Mouse (Mus musculus) forebrain, embryonic 16.5 days (tissue): Measurements from ENCODE around the gene Enox1. TPM values are rescaled to one million over a fixed set of nuclear protein-coding genes. Genes with fewer than 3 reads are reported as not detected.

ENCODE experiments used
- ATAC-seq: fragments of 200-750 bp; cut with Nextera tagmentation; 2 replicates; pipeline ENCODE4 v1.8.0; 2017; ENCODE audit warnings: mild to moderate bottlenecking, moderate library complexity
- H3K27ac ChIP-seq: fragments of 300-500 bp; sonication (generic); 2 replicates; pipeline ENCODE4 v1.5.1; 2014; ENCODE audit warnings: low read length, control low read depth
- H3K27me3 ChIP-seq: fragments of 300-500 bp; sonication (generic); replicated peaks from 2 replicates; pipeline ENCODE4 v1.6.1; 2014; ENCODE audit warnings: low read length; ENCODE audit not compliant: control insufficient read depth, insufficient read depth
- H3K36me3 ChIP-seq: fragments of 300-500 bp; sonication (generic); 2 replicates; pipeline ENCODE4 v1.6.1; 2014; ENCODE audit not compliant: control insufficient read depth, insufficient read depth
- H3K4me1 ChIP-seq: fragments of 300-500 bp; sonication (generic); replicated peaks from 2 replicates; pipeline ENCODE4 v1.6.1; 2014; ENCODE audit warnings: low read length; ENCODE audit not compliant: control insufficient read depth, insufficient read depth
- H3K4me2 ChIP-seq: fragments of 300-500 bp; sonication (generic); 2 replicates; pipeline ENCODE4 v1.6.1; 2014; ENCODE audit warnings: mild to moderate bottlenecking, low read length, control low read depth
- H3K4me3 ChIP-seq: fragments of 300-500 bp; sonication (generic); replicated peaks from 2 replicates; pipeline ENCODE4 v1.5.1; 2014; ENCODE audit warnings: mild to moderate bottlenecking, low read length, control low read depth
- H3K9ac ChIP-seq: fragments of 300-500 bp; sonication (generic); replicated peaks from 2 replicates; pipeline ENCODE4 v1.6.1; 2014; ENCODE audit warnings: low read depth, low read length, control low read depth
- H3K9me3 ChIP-seq: fragments of 300-500 bp; sonication (generic); 2 replicates; pipeline ENCODE4 v1.6.1; 2016; ENCODE audit warnings: low read length; ENCODE audit not compliant: control insufficient read depth
- WGBS: fragments of 180-500 bp; shearing (Covaris S2); extraction: QIAGEN DNeasy Blood & Tissue Kit; methylation state at CpG from one replicate; pipeline ENCODE4 v1.1.7; 2014; 5-methylcytosine and 5-hydroxymethylcytosine counted together
- polyA plus RNA-seq: library from polyadenylated mRNA; unstranded; fragments of >200 nt; fragmentation: Nextera tagmentation; extraction: Ambion mirVana; gene quantifications from 2 replicates; pipeline ENCODE4 v1.2.1, GENCODE M21; 2015

Gene Enox1
- polyA plus RNA-seq, 1 experiment from 2014 or later: 64.4 TPM

- H3K4me3 ChIP-seq: no peak overlapping the region
- no peaks in the 10 kb centered on the region for H3K27me3 ChIP-seq
- H3K9ac ChIP-seq: no peak overlapping the region
- ATAC-seq: peak; percentile 79
- no peaks in the 10 kb centered on the region for H3K9me3 ChIP-seq
- H3K4me1 ChIP-seq: peaks cover 39% of the 10 kb centered on the region
- no peak overlapping the region for H3K4me2 ChIP-seq
- 31% methylated on average over 2 of the region's 2 CpGs for whole genome bisulfite sequencing
- H3K36me3 ChIP-seq: no peaks in the 10 kb centered on the region
- H3K27ac ChIP-seq: peak overlapping the region; percentile 41
Measured at GRCm38 (mm10) chr14:77639586-77639985, 483.0 kb downstream of the Enox1 start.

- ATAC-seq: peak; percentile 51
- H3K27ac ChIP-seq: no peak overlapping the region
Measured at GRCm38 (mm10) chr14:77642314-77642713, 485.8 kb downstream of the Enox1 start.

GRCm38 (mm10) chr14:77646196-77646595, 489.6 kb downstream of the Enox1 start:
- peaks cover 17% of the 10 kb centered on the region for H3K4me1 ChIP-seq
- H3K4me3 ChIP-seq: no peak overlapping the region
- no peak overlapping the region for H3K4me2 ChIP-seq
- H3K27ac ChIP-seq: no peak overlapping the region
- no peaks in the 10 kb centered on the region for H3K9me3 ChIP-seq
- ATAC-seq: no peak
- no peak overlapping the region for H3K9ac ChIP-seq
- H3K27me3 ChIP-seq: no peaks in the 10 kb centered on the region
- WGBS: 87% methylated on average over 2 of the region's 2 CpGs
- no peaks in the 10 kb centered on the region for H3K36me3 ChIP-seq

More at GRCm38 (mm10) chr14:77642314-77642713, 485.8 kb downstream of the Enox1 start:
- Histone ChIP-seq H3K9ac (no peak overlapping the region), H3K36me3 (no peaks in the 10 kb centered on the region), H3K4me3 (no peak overlapping the region), H3K9me3 (no peaks in the 10 kb centered on the region), H3K4me2 (no peak overlapping the region), H3K4me1 (peaks cover 27% of the 10 kb centered on the region), H3K27me3 (no peaks in the 10 kb centered on the region)
- 42% methylated on average over 6 of the region's 6 CpGs for WGBS

GRCm38 (mm10) chr14:77647017-77647416, 490.5 kb downstream of the Enox1 start:
- no peak overlapping the region for H3K27ac ChIP-seq
- no peak for ATAC-seq
- peaks cover 13% of the 10 kb centered on the region for H3K4me1 ChIP-seq
- no peak overlapping the region for H3K4me3 ChIP-seq
- H3K9me3 ChIP-seq: no peaks in the 10 kb centered on the region
- no peaks in the 10 kb centered on the region for H3K27me3 ChIP-seq
- H3K4me2 ChIP-seq: no peak overlapping the region
- 98% methylated on average over 6 of the region's 6 CpGs for WGBS
- no peak overlapping the region for H3K9ac ChIP-seq
- no peaks in the 10 kb centered on the region for H3K36me3 ChIP-seq

GRCm38 (mm10) chr14:77648305-77648704, 491.7 kb downstream of the Enox1 start:
- Histone ChIP-seq H3K36me3 (no peaks in the 10 kb centered on the region), H3K27ac (no peak overlapping the region), H3K9ac (no peak overlapping the region), H3K9me3 (no peaks in the 10 kb centered on the region), H3K4me2 (no peak overlapping the region), H3K4me3 (no peak overlapping the region), H3K4me1 (peaks cover 10% of the 10 kb centered on the region), H3K27me3 (no peaks in the 10 kb centered on the region)
- WGBS: 77% methylated on average over 8 of the region's 8 CpGs
- ATAC-seq: no peak

GRCm38 (mm10) chr14:77658739-77659138, 502.2 kb downstream of the Enox1 start:
- H3K27ac ChIP-seq: peak overlapping the region; percentile 20
- no peaks in the 10 kb centered on the region for H3K36me3 ChIP-seq
- no peaks in the 10 kb centered on the region for H3K27me3 ChIP-seq
- H3K9me3 ChIP-seq: peaks cover 6% of the 10 kb centered on the region; the same call in 1 of the 2 replicates
- no peak overlapping the region for H3K4me2 ChIP-seq
- peaks cover 9% of the 10 kb centered on the region for H3K4me1 ChIP-seq
- H3K4me3 ChIP-seq: no peak overlapping the region
- 42% methylated on average over 4 of the region's 4 CpGs for WGBS
- peak; percentile 61 for ATAC-seq
- H3K9ac ChIP-seq: no peak overlapping the region

GRCm38 (mm10) chr14:77662273-77662672, 505.7 kb downstream of the Enox1 start:
- no peak overlapping the region for H3K9ac ChIP-seq
- H3K4me2 ChIP-seq: no peak overlapping the region
- no peak overlapping the region for H3K4me3 ChIP-seq
- no peaks in the 10 kb centered on the region for H3K27me3 ChIP-seq
- H3K27ac ChIP-seq: no peak overlapping the region
- no peaks in the 10 kb centered on the region for H3K36me3 ChIP-seq
- peaks cover 10% of the 10 kb centered on the region for H3K4me1 ChIP-seq
- no peak for ATAC-seq
- H3K9me3 ChIP-seq: no peaks in the 10 kb centered on the region
- 70% methylated on average over 7 of the region's 7 CpGs for whole genome bisulfite sequencing

GRCm38 (mm10) chr14:77662994-77663393, 506.4 kb downstream of the Enox1 start:
- Histone ChIP-seq H3K9ac (no peak overlapping the region), H3K36me3 (no peaks in the 10 kb centered on the region), H3K9me3 (no peaks in the 10 kb centered on the region), H3K27ac (no peak overlapping the region), H3K4me2 (no peak overlapping the region), H3K4me1 (peaks cover 10% of the 10 kb centered on the region), H3K4me3 (no peak overlapping the region), H3K27me3 (no peaks in the 10 kb centered on the region)
- no peak for ATAC-seq
- WGBS: 80% methylated on average over 8 of the region's 8 CpGs

- H3K4me2 ChIP-seq: no peak overlapping the region
- H3K9me3 ChIP-seq: no peaks in the 10 kb centered on the region
- no peaks in the 10 kb centered on the region for H3K36me3 ChIP-seq
- H3K27ac ChIP-seq: 0 out of 2 replicates have a peak overlapping the region, but pooled peaks have one; percentile 2
- ATAC-seq: no peak
- H3K4me3 ChIP-seq: no peak overlapping the region
- 24% methylated on average over 3 of the region's 3 CpGs for WGBS
- H3K4me1 ChIP-seq: peaks cover 34% of the 10 kb centered on the region
- H3K27me3 ChIP-seq: no peaks in the 10 kb centered on the region
- no peak overlapping the region for H3K9ac ChIP-seq
Measured at GRCm38 (mm10) chr14:77668096-77668495, 511.5 kb downstream of the Enox1 start.

GRCm38 (mm10) chr14:77669494-77669893, 512.9 kb downstream of the Enox1 start:
- H3K27me3 ChIP-seq: no peaks in the 10 kb centered on the region
- H3K4me1 ChIP-seq: peaks cover 37% of the 10 kb centered on the region
- no peak overlapping the region for H3K4me3 ChIP-seq
- peak overlapping the region; percentile 70 for H3K27ac ChIP-seq
- H3K9ac ChIP-seq: no peak overlapping the region
- WGBS: 59% methylated on average over 7 of the region's 7 CpGs
- no peaks in the 10 kb centered on the region for H3K36me3 ChIP-seq
- H3K9me3 ChIP-seq: no peaks in the 10 kb centered on the region
- ATAC-seq: peak; percentile 60
- H3K4me2 ChIP-seq: no peak overlapping the region
